Mouse (Mus musculus): Measurements from ENCODE around the gene Cnot4.

The Cnot4 gene

GRCm38 (mm10) chr6:35043127-35043526, 90.4 kb downstream of the Cnot4 start:
- DNase-seq (ENCODE audit: low read depth in 2 of 2, low spot score in 2 of 2) = no peak

- no peak for DNase-seq (ENCODE audit: low read depth in 2 of 2, low spot score in 2 of 2)
Measured at GRCm38 (mm10) chr6:35033341-35033740, 100.2 kb downstream of the Cnot4 start.

- DNase-seq (ENCODE audit: low read depth in 2 of 2, low spot score in 2 of 2) = no peak
Measured at GRCm38 (mm10) chr6:35032704-35033103, 100.8 kb downstream of the Cnot4 start.

GRCm38 (mm10) chr6:35030811-35031210, 102.7 kb downstream of the Cnot4 start:
- no peak for DNase-seq (ENCODE audit: low read depth in 2 of 2, low spot score in 2 of 2)

- DNase-seq (ENCODE audit: low read depth in 2 of 2, low spot score in 2 of 2) = no peak
Measured at GRCm38 (mm10) chr6:35030226-35030625, 103.3 kb downstream of the Cnot4 start.

- no peak for DNase-seq (ENCODE audit: low read depth in 2 of 2, low spot score in 2 of 2)
Measured at GRCm38 (mm10) chr6:35028023-35028422, 105.5 kb downstream of the Cnot4 start.

GRCm38 (mm10) chr6:35027257-35027656, 106.3 kb downstream of the Cnot4 start:
- DNase-seq (ENCODE audit: low read depth in 2 of 2, low spot score in 2 of 2) = no peak

- no peak for DNase-seq (ENCODE audit: low read depth in 2 of 2, low spot score in 2 of 2)
Measured at GRCm38 (mm10) chr6:35016624-35017023, 116.9 kb downstream of the Cnot4 start.

GRCm38 (mm10) chr6:35011953-35012352, 121.6 kb downstream of the Cnot4 start:
- no peak for DNase-seq (ENCODE audit: low read depth in 2 of 2, low spot score in 2 of 2)

- DNase-seq (ENCODE audit: low read depth in 2 of 2, low spot score in 2 of 2) = no peak
Measured at GRCm38 (mm10) chr6:35010705-35011104, 122.8 kb downstream of the Cnot4 start.

GRCm38 (mm10) chr6:35002261-35002669, 131.3 kb downstream of the Cnot4 start:
- DNase-seq (ENCODE audit: low read depth in 2 of 2, low spot score in 2 of 2) = no peak

- DNase-seq (ENCODE audit: low read depth in 2 of 2, low spot score in 2 of 2) = no peak
Measured at GRCm38 (mm10) chr6:34999101-34999500, 134.4 kb downstream of the Cnot4 start.

GRCm38 (mm10) chr6:34996496-34996895, 137.0 kb downstream of the Cnot4 start:
- no peak for DNase-seq (ENCODE audit: low read depth in 2 of 2, low spot score in 2 of 2)

- DNase-seq (ENCODE audit: low read depth in 2 of 2, low spot score in 2 of 2) = peak; percentile 72 to 81
Measured at GRCm38 (mm10) chr6:34995265-34995681, 138.3 kb downstream of the Cnot4 start.

- DNase-seq (ENCODE audit: low read depth in 2 of 2, low spot score in 2 of 2) = no peak
Measured at GRCm38 (mm10) chr6:34994692-34995091, 138.8 kb downstream of the Cnot4 start.

- no peak for DNase-seq (ENCODE audit: low read depth in 2 of 2, low spot score in 2 of 2)
Measured at GRCm38 (mm10) chr6:34989263-34989662, 144.3 kb downstream of the Cnot4 start.

- peak in 1 of 2 experiments; percentile 9 for DNase-seq (ENCODE audit: low read depth in 2 of 2, low spot score in 2 of 2)
Measured at GRCm38 (mm10) chr6:34988081-34988761, 145.3 kb downstream of the Cnot4 start, which contains the start of gene Slc23a4. Gene Slc23a4 (minus strand): TSS chr6:34988404.

GRCm38 (mm10) chr6:34987085-34987645, 146.4 kb downstream of the Cnot4 start:
- DNase-seq (ENCODE audit: low read depth in 2 of 2, low spot score in 2 of 2) = no peak

GRCm38 (mm10) chr6:34980661-34981060, 152.9 kb downstream of the Cnot4 start:
- DNase-seq (ENCODE audit: low read depth in 2 of 2, low spot score in 2 of 2) = no peak

- no peak for DNase-seq (ENCODE audit: low read depth in 2 of 2, low spot score in 2 of 2)
Measured at GRCm38 (mm10) chr6:34979291-34979690, 154.2 kb downstream of the Cnot4 start.
